Mouse (Mus musculus): ENCODE measurements around the gene Fus. TPM values are rescaled to one million over a fixed set of nuclear protein-coding genes. Genes with fewer than 3 reads are reported as not detected.
A peak's percentile ranks its signal among the peaks of the same experiment; 100 is the strongest.

Gene Fus
- total and polyA plus RNA-seq, 2 experiments = 28.6 to 102 TPM

DNA sequence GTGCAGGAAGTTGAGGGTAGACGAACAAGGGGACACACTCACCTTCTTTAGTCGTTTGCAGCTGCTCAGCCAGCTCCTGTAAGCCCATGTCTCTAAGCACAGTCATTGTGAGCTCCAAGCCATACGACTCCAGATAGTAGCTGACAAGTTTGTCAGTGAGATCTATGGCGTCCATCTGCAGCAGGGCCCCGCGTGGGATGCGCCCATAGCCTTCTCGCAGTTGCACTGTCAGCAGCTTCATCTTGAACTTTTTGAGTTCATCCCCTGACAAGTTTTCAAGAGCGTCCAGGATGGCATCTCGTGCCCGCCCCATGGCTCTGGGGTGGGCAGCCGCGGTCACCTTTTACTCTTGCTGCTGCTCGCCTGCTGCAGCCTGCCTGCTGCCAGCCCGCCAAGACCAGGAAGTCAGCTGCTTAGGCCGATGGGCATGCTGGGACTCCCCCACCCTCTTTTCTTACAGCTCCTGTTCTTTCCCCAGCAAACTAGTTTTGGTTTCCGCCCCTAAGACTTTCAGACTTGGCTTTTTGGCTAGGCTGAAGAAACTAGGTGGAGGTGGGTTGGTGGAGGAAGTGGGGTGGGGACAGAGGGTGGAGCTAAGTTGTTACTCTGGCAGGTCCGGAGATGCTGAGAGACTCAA is 26.2 kb downstream of the Fus start, which contains the start of gene Pycard:
Gene Pycard (minus strand): TSS at position 527 of the 637 bp plus-strand sequence.
- Histone ChIP-seq H3K4me1 (ENCODE audit: control insufficient read depth, insufficient read depth, low read length) (peaks cover 8% of the 10 kb centered on the region), H3K36me3 (ENCODE audit: control insufficient read depth, insufficient read depth, low read length) (peaks cover 2% of the 10 kb centered on the region; the same call in 1 of the 2 replicates), H3K4me3 (ENCODE audit: insufficient read depth, low read depth, low read length) (peak within 1 kb of the TSS; percentile 53), H3K9ac (ENCODE audit: low read depth, low read length) (peak within 1 kb of the TSS; percentile 14), H3K27ac (replicated peaks; ENCODE audit: insufficient read depth, low read depth, low read length) (no peak within 1 kb of the TSS), H3K27me3 (ENCODE audit: control insufficient read depth, insufficient read depth, low read length) (no peaks in the 10 kb centered on the region), H3K79me2 (ENCODE audit: control insufficient read depth, insufficient read depth, low read length) (no peaks in the 10 kb centered on the region)
- no peak for TF ChIP-seq POLR2A (IDR thresholded peaks at IDR 0.05; ENCODE audit: extremely low read depth, insufficient read depth, low read length)
- no peak for TF ChIP-seq CTCF (IDR thresholded peaks at IDR 0.05; ENCODE audit: low read depth, low read length)
- DNase-seq (ENCODE audit: extremely low read depth, low read depth, low spot score) = no peak
- 35% methylated on average over 18 of the region's 18 CpGs for WGBS

- no peaks in the 10 kb centered on the region for H3K4me1 ChIP-seq (ENCODE audit: control insufficient read depth, insufficient read depth, low read length)
- WGBS = 68% methylated on average over 1 of the region's 1 CpGs
These were observed 32.2 kb downstream of the Fus start for GRCm38 (mm10) chr7:127999436-127999835.

DNA sequence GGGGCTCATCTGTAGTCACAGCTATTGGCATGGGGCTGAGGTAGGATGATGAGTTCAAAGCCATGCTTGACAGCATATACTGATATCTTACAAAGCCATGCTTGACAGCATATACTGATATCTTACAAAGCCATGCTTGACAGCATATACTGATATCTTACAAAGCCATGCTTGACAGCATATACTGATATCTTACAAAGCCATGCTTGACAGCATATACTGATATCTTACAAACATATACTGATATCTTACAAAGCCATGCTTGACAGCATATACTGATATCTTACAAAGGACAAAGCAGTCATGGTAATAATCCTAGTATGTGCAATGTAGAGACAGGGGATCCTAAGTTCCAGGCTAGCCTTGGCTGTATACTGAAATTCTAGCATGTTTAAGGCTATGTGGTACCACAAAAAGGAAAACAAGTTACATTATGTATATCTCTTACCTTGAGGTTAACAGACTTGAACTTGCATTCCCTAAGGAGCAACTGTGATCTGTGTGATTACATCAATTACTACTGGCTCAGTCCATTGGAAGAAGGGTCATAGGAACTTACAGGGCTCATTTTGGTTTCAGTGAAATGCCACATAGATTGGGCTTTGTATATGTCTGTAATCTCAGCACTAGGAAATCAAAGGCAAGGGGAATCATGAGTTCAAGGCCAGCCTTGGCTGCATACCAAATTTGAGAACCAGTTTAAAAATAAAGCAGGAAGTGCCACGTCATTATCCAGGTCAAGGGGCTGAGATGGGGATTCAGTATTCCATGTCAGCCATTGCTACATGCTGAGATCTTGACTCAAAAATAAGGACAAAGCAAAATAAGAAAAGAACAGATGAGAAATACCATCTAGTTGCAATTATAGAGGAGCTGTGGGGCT is 33.1 kb downstream of the Fus start:
- whole genome bisulfite sequencing = 2% methylated on average over 1 of the region's 1 CpGs
- Histone ChIP-seq H3K4me3 (ENCODE audit: insufficient read depth, low read depth, low read length) (no peak overlapping the region), H3K4me1 (ENCODE audit: control insufficient read depth, insufficient read depth, low read length) (no peaks in the 10 kb centered on the region), H3K79me2 (ENCODE audit: control insufficient read depth, insufficient read depth, low read length) (no peaks in the 10 kb centered on the region), H3K27me3 (ENCODE audit: control insufficient read depth, insufficient read depth, low read length) (no peaks in the 10 kb centered on the region), H3K9ac (ENCODE audit: low read depth, low read length) (no peak overlapping the region), H3K36me3 (ENCODE audit: control insufficient read depth, insufficient read depth, low read length) (no peaks in the 10 kb centered on the region), H3K27ac (replicated peaks; ENCODE audit: insufficient read depth, low read depth, low read length) (no peak overlapping the region)
- no peak for TF ChIP-seq CTCF (IDR thresholded peaks at IDR 0.05; ENCODE audit: low read depth, low read length)
- no peak for TF ChIP-seq POLR2A (IDR thresholded peaks at IDR 0.05; ENCODE audit: extremely low read depth, insufficient read depth, low read length)
- DNase-seq (ENCODE audit: extremely low read depth, low read depth, low spot score) = peak; percentile 39

More at GRCm38 (mm10) chr7:127999436-127999835, 32.2 kb downstream of the Fus start:
- H3K4me3 ChIP-seq (ENCODE audit: insufficient read depth, low read depth, low read length) = no peak overlapping the region
- no peaks in the 10 kb centered on the region for H3K36me3 ChIP-seq (ENCODE audit: control insufficient read depth, insufficient read depth, low read length)
- no peak for DNase-seq (ENCODE audit: extremely low read depth, low read depth, low spot score)
- no peak overlapping the region for H3K9ac ChIP-seq (ENCODE audit: low read depth, low read length)
- TF ChIP-seq POLR2A (IDR thresholded peaks at IDR 0.05; ENCODE audit: extremely low read depth, insufficient read depth, low read length) = no peak
- no peak for TF ChIP-seq CTCF (IDR thresholded peaks at IDR 0.05; ENCODE audit: low read depth, low read length)
- H3K79me2 ChIP-seq (ENCODE audit: control insufficient read depth, insufficient read depth, low read length) = no peaks in the 10 kb centered on the region
- no peaks in the 10 kb centered on the region for H3K27me3 ChIP-seq (ENCODE audit: control insufficient read depth, insufficient read depth, low read length)
- no peak overlapping the region for H3K27ac ChIP-seq (replicated peaks; ENCODE audit: insufficient read depth, low read depth, low read length)

DNA sequence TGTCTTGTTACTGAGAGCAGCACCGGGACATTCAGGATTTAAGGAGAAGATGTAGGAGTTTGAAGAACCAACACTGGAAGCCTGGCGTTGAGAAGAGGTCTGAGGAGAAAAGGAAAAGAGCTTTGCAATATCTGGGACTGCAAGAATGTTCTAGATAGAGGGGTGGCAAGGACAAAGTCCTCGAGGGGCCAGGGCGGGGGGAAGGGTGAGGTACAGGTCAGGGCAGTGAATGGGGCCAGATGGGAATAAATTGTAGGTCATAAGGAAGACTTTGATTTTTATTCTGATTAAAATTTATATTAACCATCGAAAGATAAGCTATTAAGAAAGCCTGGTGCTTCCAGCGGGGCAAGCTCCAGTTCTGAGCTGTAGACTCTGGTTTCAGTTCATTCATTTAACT is 35.8 kb downstream of the Fus start:
- 87% methylated on average over 6 of the region's 6 CpGs for WGBS
- Histone ChIP-seq H3K79me2 (ENCODE audit: control insufficient read depth, insufficient read depth, low read length) (no peaks in the 10 kb centered on the region), H3K36me3 (ENCODE audit: control insufficient read depth, insufficient read depth, low read length) (no peaks in the 10 kb centered on the region), H3K27me3 (ENCODE audit: control insufficient read depth, insufficient read depth, low read length) (no peaks in the 10 kb centered on the region), H3K4me1 (ENCODE audit: control insufficient read depth, insufficient read depth, low read length) (no peaks in the 10 kb centered on the region), H3K9ac (ENCODE audit: low read depth, low read length) (no peak overlapping the region), H3K27ac (replicated peaks; ENCODE audit: insufficient read depth, low read depth, low read length) (no peak overlapping the region), H3K4me3 (ENCODE audit: insufficient read depth, low read depth, low read length) (no peak overlapping the region)
- no peak for TF ChIP-seq CTCF (IDR thresholded peaks at IDR 0.05; ENCODE audit: low read depth, low read length)
- TF ChIP-seq POLR2A (IDR thresholded peaks at IDR 0.05; ENCODE audit: extremely low read depth, insufficient read depth, low read length) = no peak
- no peak for DNase-seq (ENCODE audit: extremely low read depth, low read depth, low spot score)

DNA sequence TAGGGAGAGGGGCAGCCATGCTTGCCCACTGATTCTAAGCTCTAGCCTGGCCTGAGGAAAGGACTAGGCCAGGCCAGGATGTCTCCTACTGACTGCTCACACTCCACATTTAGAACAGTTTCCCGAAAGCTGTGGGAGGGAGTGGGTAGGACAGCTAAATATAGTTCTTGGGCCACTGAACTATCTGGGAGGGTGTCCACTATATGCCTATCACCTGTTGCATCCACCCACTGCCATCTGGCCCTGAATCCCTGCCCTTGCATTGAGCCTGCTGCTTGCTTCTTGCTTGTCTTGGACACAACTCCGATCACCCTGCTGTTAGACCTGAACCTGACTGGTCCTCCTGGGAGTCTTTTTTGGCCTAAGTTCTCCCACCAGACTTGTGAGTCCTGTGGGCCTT is 36.4 kb downstream of the Fus start, which contains the start of gene Trim72:
Gene Trim72 (plus strand): TSS at position 262 of the 400 bp plus-strand sequence.
- no peaks in the 10 kb centered on the region for H3K36me3 ChIP-seq (ENCODE audit: control insufficient read depth, insufficient read depth, low read length)
- no peak for DNase-seq (ENCODE audit: extremely low read depth, low read depth, low spot score)
- no peak within 1 kb of the TSS for H3K27ac ChIP-seq (replicated peaks; ENCODE audit: insufficient read depth, low read depth, low read length)
- TF ChIP-seq POLR2A (IDR thresholded peaks at IDR 0.05; ENCODE audit: extremely low read depth, insufficient read depth, low read length) (no peak), CTCF (IDR thresholded peaks at IDR 0.05; ENCODE audit: low read depth, low read length) (no peak)
- H3K79me2 ChIP-seq (ENCODE audit: control insufficient read depth, insufficient read depth, low read length) = no peaks in the 10 kb centered on the region
- H3K27me3 ChIP-seq (ENCODE audit: control insufficient read depth, insufficient read depth, low read length) = no peaks in the 10 kb centered on the region
- no peaks in the 10 kb centered on the region for H3K4me1 ChIP-seq (ENCODE audit: control insufficient read depth, insufficient read depth, low read length)
- WGBS = 89% methylated on average over 2 of the region's 2 CpGs
- no peak within 1 kb of the TSS for H3K4me3 ChIP-seq (ENCODE audit: insufficient read depth, low read depth, low read length)
- H3K9ac ChIP-seq (ENCODE audit: low read depth, low read length) = no peak within 1 kb of the TSS

Data from liver, adult 2 months (tissue).